Mouse (Mus musculus) lung, embryonic 14.5 days (tissue): ENCODE data around the gene Lhx8. TPM values are rescaled to one million over a fixed set of nuclear protein-coding genes. Genes with fewer than 3 reads are reported as not detected.

Source experiments
- ATAC-seq: fragments of 200-750 bp; cut with Nextera tagmentation; 2 replicates; pipeline ENCODE4 v1.8.0; 2017; ENCODE audit warnings: mild to moderate bottlenecking, moderate TSS enrichment, moderate library complexity; ENCODE audit not compliant: insufficient read depth
- DNase-seq: peaks from one replicate; pipeline ENCODE4 v3.0.0-alpha.2; 2015
- H3K27ac ChIP-seq: fragments of 300-500 bp; sonication (generic); 2 replicates; pipeline ENCODE4 v1.5.1; 2014; ENCODE audit warnings: low read depth, mild to moderate bottlenecking, moderate library complexity
- H3K27me3 ChIP-seq: fragments of 300-500 bp; sonication (generic); 2 replicates; pipeline ENCODE4 v1.6.1; 2014; ENCODE audit warnings: low read length, control low read depth; ENCODE audit not compliant: insufficient read depth
- H3K36me3 ChIP-seq: fragments of 300-500 bp; sonication (generic); 2 replicates; pipeline ENCODE4 v1.6.1; 2014; ENCODE audit warnings: control low read depth; ENCODE audit not compliant: insufficient read depth
- H3K4me1 ChIP-seq: fragments of 300-500 bp; sonication (generic); 2 replicates; pipeline ENCODE4 v1.6.1; 2014; ENCODE audit warnings: antibody characterized with exemption, control low read depth; ENCODE audit not compliant: insufficient read depth
- H3K4me2 ChIP-seq: fragments of 300-500 bp; sonication (generic); 2 replicates; pipeline ENCODE4 v1.6.1; 2014; ENCODE audit warnings: mild to moderate bottlenecking
- H3K4me3 ChIP-seq: fragments of 300-500 bp; sonication (generic); 2 replicates; pipeline ENCODE4 v1.5.1; 2014; ENCODE audit warnings: low read depth, low read length
- H3K9ac ChIP-seq: fragments of 300-500 bp; sonication (generic); 2 replicates; pipeline ENCODE4 v1.6.1; 2014
- H3K9me3 ChIP-seq: fragments of 300-500 bp; sonication (generic); 2 replicates; pipeline ENCODE4 v1.6.1; 2016; ENCODE audit warnings: low read depth, low read length, control low read depth
- CTCF ChIP-seq: IDR thresholded peaks from 2 replicates; pipeline ENCODE4 v1.5.1; 2016; ENCODE audit warnings: antibody characterized with exemption, low read depth
- WGBS: fragments of 180-500 bp; shearing (Covaris S2); extraction: QIAGEN DNeasy Blood & Tissue Kit; methylation state at CpG from one replicate; pipeline ENCODE4 v1.1.7; 2014; 5-methylcytosine and 5-hydroxymethylcytosine counted together
- polyA plus RNA-seq: library from polyadenylated mRNA; unstranded; fragments of >200 nt; fragmentation: Nextera tagmentation; extraction: Ambion mirVana; gene quantifications from 2 replicates; pipeline ENCODE4 v1.2.1, GENCODE M21; 2014

Gene Lhx8
- polyA plus RNA-seq, 1 experiment from 2014 or later: not detected

GRCm38 (mm10) chr3:154274681-154275080, 55.8 kb downstream of the Lhx8 start:
- TF ChIP-seq CTCF: no peak
- H3K27me3 ChIP-seq: no peaks in the 10 kb centered on the region
- no peaks in the 10 kb centered on the region for H3K4me1 ChIP-seq
- no peak for ATAC-seq
- H3K9me3 ChIP-seq: no peaks in the 10 kb centered on the region
- WGBS: 44% methylated on average over 3 of the region's 3 CpGs
- no peak overlapping the region for H3K9ac ChIP-seq
- no peaks in the 10 kb centered on the region for H3K36me3 ChIP-seq
- peak; percentile 51 for DNase-seq
- no peak overlapping the region for H3K27ac ChIP-seq
- H3K4me2 ChIP-seq: no peak overlapping the region
- H3K4me3 ChIP-seq: no peak overlapping the region

DNA sequence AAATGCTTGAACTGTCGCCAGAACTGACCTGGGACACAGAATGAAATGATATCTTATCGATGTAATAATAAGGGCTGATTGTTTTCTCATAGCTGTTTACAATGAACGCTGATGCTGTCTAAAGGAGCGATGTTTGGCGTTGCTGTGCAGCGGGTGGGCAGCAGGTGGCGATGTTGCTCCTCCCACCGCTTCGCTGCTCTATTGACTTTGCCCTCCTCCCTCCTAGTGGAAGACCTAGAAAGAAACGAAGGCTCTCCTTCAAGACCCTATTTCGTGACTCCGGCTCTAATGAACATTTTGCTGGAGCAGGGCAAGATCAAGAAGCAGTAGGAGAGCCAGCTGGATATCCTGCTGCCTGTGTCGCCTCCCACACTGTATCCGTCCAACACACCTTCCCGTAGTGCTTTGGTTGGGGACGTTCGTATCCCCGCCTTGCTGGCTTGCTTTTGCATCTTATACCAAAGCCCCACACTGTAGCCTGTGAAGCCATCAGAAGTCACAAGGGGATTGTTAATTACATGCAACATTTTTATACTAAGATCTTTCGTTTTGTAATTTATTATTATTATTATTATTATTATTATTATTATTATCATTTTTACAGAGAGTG, 60.6 kb downstream of the Lhx8 start:
- H3K27me3 ChIP-seq: no peaks in the 10 kb centered on the region
- no peak overlapping the region for H3K9ac ChIP-seq
- H3K4me2 ChIP-seq: peak overlapping the region; percentile 55
- no peak overlapping the region for H3K4me3 ChIP-seq
- peak; percentile 99 for TF ChIP-seq CTCF
- 14% methylated on average over 19 of the region's 19 CpGs for WGBS
- H3K36me3 ChIP-seq: no peaks in the 10 kb centered on the region
- no peak overlapping the region for H3K27ac ChIP-seq
- no peaks in the 10 kb centered on the region for H3K9me3 ChIP-seq
- no peaks in the 10 kb centered on the region for H3K4me1 ChIP-seq
- DNase-seq (peak; percentile 88), ATAC-seq (peak; percentile 87)

GRCm38 (mm10) chr3:154268313-154268712, 62.1 kb downstream of the Lhx8 start:
- DNase-seq (no peak), ATAC-seq (no peak)
- WGBS: 58% methylated on average over 9 of the region's 9 CpGs
- H3K4me2 ChIP-seq: no peak overlapping the region
- H3K9me3 ChIP-seq: no peaks in the 10 kb centered on the region
- H3K27ac ChIP-seq: no peak overlapping the region
- H3K4me1 ChIP-seq: no peaks in the 10 kb centered on the region
- no peak overlapping the region for H3K9ac ChIP-seq
- no peaks in the 10 kb centered on the region for H3K36me3 ChIP-seq
- no peak for TF ChIP-seq CTCF
- H3K27me3 ChIP-seq: no peaks in the 10 kb centered on the region
- H3K4me3 ChIP-seq: no peak overlapping the region

- H3K27ac ChIP-seq: no peak overlapping the region
- no peaks in the 10 kb centered on the region for H3K4me1 ChIP-seq
- DNase-seq (no peak), ATAC-seq (no peak)
- H3K9me3 ChIP-seq: no peaks in the 10 kb centered on the region
- no peak overlapping the region for H3K4me3 ChIP-seq
- no peaks in the 10 kb centered on the region for H3K27me3 ChIP-seq
- no peak for TF ChIP-seq CTCF
- no peaks in the 10 kb centered on the region for H3K36me3 ChIP-seq
- H3K9ac ChIP-seq: no peak overlapping the region
- no peak overlapping the region for H3K4me2 ChIP-seq
Observed at GRCm38 (mm10) chr3:154257312-154257711, 73.1 kb downstream of the Lhx8 start.
